Mouse (Mus musculus) small intestine, adult 2 months (tissue): ENCODE data around the gene Nuf2.

Experiments used
- CTCF ChIP-seq: fragments of 200-500 bp; IDR thresholded peaks from 2 replicates; pipeline ENCODE4 v1.5.1; 2012; ENCODE audit warnings: low read depth, mild to moderate bottlenecking, control low read depth, inconsistent platforms, low read length, moderate library complexity, mixed read lengths; ENCODE audit not compliant: insufficient replicate concordance, insufficient read length; ENCODE audit errors: extremely low read depth
- POLR2A ChIP-seq: fragments of 200-500 bp; IDR thresholded peaks from 2 replicates; pipeline ENCODE4 v1.6.1; 2012; ENCODE audit warnings: low read depth, mild to moderate bottlenecking, control low read depth, inconsistent platforms, low read length, moderate library complexity

DNA sequence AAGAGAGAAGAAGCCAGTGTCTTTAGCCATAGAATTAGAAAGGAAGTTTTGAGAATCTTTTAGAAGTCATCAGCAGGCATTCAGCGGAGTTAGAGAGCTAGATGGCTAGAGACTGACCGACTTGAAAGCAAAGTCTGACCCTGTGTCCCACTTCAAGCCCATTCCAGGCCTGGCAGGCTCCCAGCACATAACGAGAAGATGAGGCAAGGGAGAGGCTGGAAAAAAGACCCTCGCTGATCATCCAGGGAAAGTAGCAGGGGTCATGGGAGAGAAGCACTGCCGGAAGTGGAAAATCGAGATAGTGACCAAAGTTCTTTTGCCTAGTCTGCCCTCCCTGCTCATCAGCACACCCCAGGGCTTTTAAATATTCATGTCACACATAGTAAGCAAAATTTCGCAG lies 22.2 kb upstream of the Nuf2 start:
- TF ChIP-seq CTCF (no peak), POLR2A (no peak)
